Mouse (Mus musculus): ENCODE data around the gene Csde1. TPM values are rescaled to one million over a fixed set of nuclear protein-coding genes. Genes with fewer than 3 reads are reported as not detected.

The Csde1 gene
- polyA plus RNA-seq, 1 experiment: 35.0 TPM

DNA sequence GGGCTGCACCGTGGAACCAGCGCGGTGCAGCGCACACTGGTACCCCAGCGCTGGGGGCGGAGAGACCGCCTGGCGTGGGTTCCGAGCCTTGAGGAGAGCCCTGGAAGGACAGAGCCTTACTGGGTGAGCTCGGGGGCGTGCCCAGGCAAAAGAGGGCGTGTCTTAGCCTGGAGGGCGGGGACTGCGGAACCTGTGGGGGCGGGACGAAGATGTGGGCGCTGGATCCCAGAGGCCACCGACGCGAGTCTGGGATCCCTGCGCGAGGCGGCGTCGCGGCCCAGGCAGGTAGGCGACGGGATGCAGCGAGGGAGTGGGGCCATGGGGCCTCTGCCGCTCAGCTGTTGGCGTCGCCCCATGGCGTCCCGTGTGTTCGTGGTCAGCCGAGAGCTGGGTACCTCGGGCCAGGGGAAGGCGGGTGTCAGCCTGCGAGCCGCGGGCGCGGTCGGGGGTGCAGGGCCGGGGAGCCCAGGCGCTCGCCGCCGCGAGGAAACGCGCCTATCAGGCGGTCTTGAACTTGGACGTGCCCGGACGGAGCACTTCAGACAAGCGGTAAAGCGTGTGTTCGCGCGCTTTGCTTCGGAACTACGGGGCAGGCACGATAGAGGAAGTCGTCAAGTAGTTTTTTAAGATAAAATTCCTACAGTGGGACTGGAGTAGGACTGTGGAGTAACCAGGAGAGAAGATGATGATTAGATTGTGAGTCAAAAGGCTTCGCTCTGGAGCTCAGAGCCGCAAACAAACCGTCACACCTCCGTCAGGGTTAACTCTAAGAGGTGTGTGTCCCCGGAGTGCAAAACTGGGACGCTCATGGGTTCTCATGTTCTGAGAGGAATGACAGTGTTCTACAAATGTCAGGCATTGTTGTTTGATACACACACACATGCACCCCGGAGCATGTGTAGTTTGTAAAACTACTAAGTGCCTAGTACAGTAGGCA, 82.5 kb downstream of the Csde1 start, which contains the start of gene Dennd2c:
Gene Dennd2c (plus strand): TSS at position 151 of the 937 bp plus-strand sequence.
- DNase-seq: peak; percentile 90
- Histone ChIP-seq H3K4me3 (ENCODE audit: control insufficient read depth, insufficient read depth, low read length) (peak within 1 kb of the TSS; percentile 49), H3K36me3 (ENCODE audit: control insufficient read depth, insufficient read depth, low read length) (no peaks in the 10 kb centered on the region), H3K27ac (ENCODE audit: control insufficient read depth, insufficient read depth, low read length) (no peak within 1 kb of the TSS), H3K4me1 (replicated peaks; ENCODE audit: control insufficient read depth, insufficient read depth, low read length) (peaks cover 6% of the 10 kb centered on the region), H3K27me3 (ENCODE audit: control insufficient read depth, insufficient read depth, low read length) (no peaks in the 10 kb centered on the region)
- WGBS: 2% methylated on average over 72 of the region's 72 CpGs
- TF ChIP-seq CTCF (IDR thresholded peaks at IDR 0.05; ENCODE audit: borderline replicate concordance, control insufficient read depth, extremely low read depth, insufficient read depth, low read length, poor library complexity): 0 out of 2 replicates have a peak, but pooled peaks have one; percentile 4
- TF ChIP-seq POLR2A (IDR thresholded peaks at IDR 0.05; ENCODE audit: control insufficient read depth, extremely low read depth, insufficient read depth, low read length, poor library complexity): no peak; the same call in 1 of the 2 replicates

Other genes with a start within 250 kb of the Csde1 start
- gene Tshb, start 237.7 kb upstream of the Csde1 start, polyA plus RNA-seq (2012; rRNA removed): not detected in 2 replicates
- not detected in 2 replicates for gene Sycp1, start 84.3 kb upstream of the Csde1 start, polyA plus RNA-seq (2012; rRNA removed)
- gene Nr1h5, start 56.3 kb upstream of the Csde1 start, polyA plus RNA-seq (2012; rRNA removed): 0.04 TPM in 1 of 2 replicates, not detected in the other
- gene Sike1, start 24.7 kb upstream of the Csde1 start, polyA plus RNA-seq (2012; rRNA removed): 32.6 and 34.6 TPM in 2 replicates
- 41.0 and 43.4 TPM in 2 replicates for gene Nras, start 37.9 kb downstream of the Csde1 start, polyA plus RNA-seq (2012; rRNA removed)
- gene Ampd1, start 53.6 kb downstream of the Csde1 start, polyA plus RNA-seq (2012; rRNA removed): 10.3 and 13.8 TPM in 2 replicates
- 1.5 and 2.2 TPM in 2 replicates for gene Dennd2c, start 82.2 kb downstream of the Csde1 start, polyA plus RNA-seq (2012; rRNA removed)
- gene Bcas2, start 151.2 kb downstream of the Csde1 start, polyA plus RNA-seq (2012; rRNA removed): 38.5 and 39.0 TPM in 2 replicates

Data from thymus, adult 2 months (tissue).